Mouse (Mus musculus): Measurements from ENCODE around the gene Nav1.

The Nav1 gene

DNA sequence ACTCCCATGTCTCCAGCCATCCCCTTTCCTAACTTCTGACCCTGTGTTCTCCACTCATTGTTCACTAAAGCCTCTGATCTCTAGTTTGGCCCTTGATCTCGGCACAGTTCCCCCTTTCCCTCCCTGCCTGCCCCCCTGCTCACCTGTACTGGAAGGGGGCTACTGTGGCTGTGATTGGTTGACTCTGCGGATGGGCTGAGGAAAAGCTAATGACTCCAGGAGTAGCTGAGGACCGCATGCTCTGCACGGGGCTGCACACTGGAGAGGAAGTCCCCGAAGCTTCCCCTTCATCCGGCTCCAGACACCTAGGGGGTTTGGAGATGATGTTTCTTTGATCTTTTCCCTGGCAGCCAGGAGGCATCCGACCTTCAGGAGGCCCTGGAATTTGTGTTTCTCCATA, at the start of gene Nav1:
Nav1 (minus strand) TSS at position 277 of the 400 bp plus-strand sequence.
- no peak for DNase-seq (ENCODE audit: low spot score in 2 of 2)

DNA sequence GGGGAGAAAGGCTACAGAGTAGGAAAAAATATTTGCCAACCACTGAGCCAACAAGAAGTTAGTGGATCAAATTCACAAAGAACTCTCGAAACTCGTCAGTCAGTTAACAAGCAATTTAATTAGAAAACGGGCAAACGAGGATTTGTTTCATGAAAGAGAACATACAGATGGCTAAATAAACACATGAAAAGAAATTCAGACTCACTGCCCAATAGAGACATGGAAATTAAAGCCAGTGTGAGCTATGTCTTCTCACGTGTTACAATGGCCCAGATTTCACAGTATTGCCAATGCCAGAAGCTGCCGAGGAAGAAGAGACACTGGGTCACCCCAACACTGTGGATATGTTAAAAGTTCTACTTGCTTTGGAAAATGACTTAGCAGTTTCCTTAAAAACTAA, 46.8 kb upstream of the Nav1 start:
- DNase-seq (ENCODE audit: low spot score in 2 of 2): no peak

- no peak for DNase-seq (ENCODE audit: low spot score in 2 of 2)
Observed at GRCm38 (mm10) chr1:135645459-135646195, 38.5 kb upstream of the Nav1 start.

DNA sequence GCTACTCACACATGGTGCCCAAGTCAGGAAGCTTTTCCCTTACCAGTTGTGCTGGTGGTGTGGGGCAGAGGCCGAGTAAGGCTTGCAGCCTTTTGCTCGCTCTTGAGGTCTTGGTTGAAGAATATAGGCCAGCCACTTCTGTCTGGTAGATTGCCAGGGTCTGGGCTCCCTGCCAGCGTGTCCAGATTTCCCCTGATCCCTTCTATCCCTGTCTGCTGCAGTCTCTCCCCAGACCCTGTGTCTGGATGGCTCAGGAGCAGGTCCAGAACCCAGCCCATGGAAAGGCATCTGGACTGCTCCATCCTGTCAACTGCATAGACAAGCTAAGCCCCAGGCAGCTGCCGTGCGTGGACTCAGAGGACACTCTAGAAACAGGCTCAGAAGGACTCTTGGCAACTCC, 37.0 kb upstream of the Nav1 start:
- DNase-seq (ENCODE audit: low spot score in 2 of 2): no peak

GRCm38 (mm10) chr1:135643691-135644090, 36.6 kb upstream of the Nav1 start:
- DNase-seq (ENCODE audit: low spot score in 2 of 2): no peak

- no peak for DNase-seq (ENCODE audit: low spot score in 2 of 2)
Observed at GRCm38 (mm10) chr1:135639853-135640252, 32.8 kb upstream of the Nav1 start.

- no peak for DNase-seq (ENCODE audit: low spot score in 2 of 2)
Observed at GRCm38 (mm10) chr1:135639093-135639492, 32.0 kb upstream of the Nav1 start.

DNA sequence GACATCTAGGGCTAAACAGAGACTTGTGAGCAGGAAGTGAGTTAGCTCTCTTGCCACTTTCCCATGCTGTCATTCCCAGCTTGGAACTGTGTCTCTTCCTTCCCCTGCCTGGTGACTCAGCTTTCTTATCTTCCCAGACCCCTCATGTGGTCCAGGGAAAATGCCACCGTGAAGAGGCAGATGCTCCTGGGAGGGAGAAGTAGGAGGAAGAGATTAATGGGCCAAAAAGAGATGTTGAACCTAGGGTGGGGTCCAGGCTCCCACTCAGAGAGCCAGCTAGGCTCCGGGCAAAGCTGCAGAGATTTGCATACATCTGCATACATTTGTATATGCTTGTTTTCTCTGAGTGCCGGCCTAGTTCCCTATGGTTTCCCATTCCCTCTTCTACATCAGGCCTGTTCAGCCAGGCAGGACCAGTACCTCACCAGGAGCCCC, 30.5 kb upstream of the Nav1 start:
- DNase-seq (ENCODE audit: low spot score in 2 of 2): no peak

- DNase-seq (ENCODE audit: low spot score in 2 of 2): no peak
Observed at GRCm38 (mm10) chr1:135636111-135636511, 29.0 kb upstream of the Nav1 start.

GRCm38 (mm10) chr1:135635323-135636064, 28.4 kb upstream of the Nav1 start:
- DNase-seq (ENCODE audit: low spot score in 2 of 2): no peak

- DNase-seq (ENCODE audit: low spot score in 2 of 2): no peak
Observed at GRCm38 (mm10) chr1:135634791-135635190, 27.7 kb upstream of the Nav1 start.

DNA sequence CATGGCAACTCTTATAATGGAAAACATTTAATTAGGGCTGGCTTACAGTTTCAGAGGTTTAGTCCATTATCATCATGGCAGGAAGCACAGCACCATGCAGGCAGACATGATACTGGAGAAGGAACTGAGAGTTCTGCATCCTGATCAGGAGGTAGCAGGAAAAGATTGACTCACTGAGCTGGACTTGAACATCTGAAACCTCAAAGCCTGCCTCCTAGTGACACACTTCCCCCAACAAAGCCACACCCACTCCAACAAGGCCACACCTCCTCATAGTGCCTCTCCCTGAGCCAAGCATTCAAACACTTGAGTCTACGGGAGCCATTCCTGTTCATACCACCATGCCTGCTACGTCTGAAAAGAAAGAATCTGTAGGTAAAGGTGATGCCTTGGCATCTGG, 26.8 kb upstream of the Nav1 start:
- DNase-seq (ENCODE audit: low spot score in 2 of 2): no peak

DNA sequence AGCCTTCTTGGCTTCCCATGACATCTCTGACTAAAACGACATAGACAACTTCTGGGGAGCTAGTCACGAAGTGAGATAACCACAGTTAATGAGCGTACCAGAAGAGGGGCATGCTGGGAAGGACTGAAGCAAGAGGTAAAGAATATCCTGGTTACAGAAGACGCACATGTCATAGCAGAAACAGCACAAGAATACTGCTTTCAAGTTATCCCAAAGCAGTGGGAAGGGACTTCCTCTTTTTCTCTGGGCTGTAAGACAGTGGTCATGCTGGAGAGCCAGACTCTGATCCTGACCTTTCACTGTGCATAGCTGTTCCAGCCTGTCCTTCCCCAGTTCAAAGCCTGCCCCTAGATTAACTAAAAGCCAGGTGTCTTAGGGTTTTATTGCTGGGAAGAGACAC, 26.4 kb upstream of the Nav1 start:
- no peak for DNase-seq (ENCODE audit: low spot score in 2 of 2)

DNA sequence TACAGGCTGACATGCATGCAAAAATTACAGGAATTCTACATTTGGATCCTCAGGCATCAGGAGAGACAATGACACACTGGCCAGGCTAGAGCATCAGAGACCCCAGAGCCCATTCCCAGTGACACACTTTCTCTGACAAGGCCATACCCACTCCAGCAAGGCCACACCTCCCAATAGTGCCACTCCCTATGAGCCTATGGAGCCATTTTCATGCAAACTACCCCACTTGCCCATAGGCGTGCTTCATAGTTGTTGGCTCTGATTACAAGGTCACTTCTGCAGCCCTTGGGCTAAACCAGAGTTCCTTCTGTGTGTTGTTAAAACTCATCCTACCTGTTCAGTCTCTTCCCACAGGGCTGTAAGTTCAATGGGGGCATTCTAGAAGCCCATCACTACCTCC, 25.1 kb upstream of the Nav1 start:
- DNase-seq (ENCODE audit: low spot score in 2 of 2): no peak

GRCm38 (mm10) chr1:135631515-135631914, 24.4 kb upstream of the Nav1 start:
- peak in 1 of 2 experiments; percentile 34 for DNase-seq (ENCODE audit: low spot score in 2 of 2)

DNA sequence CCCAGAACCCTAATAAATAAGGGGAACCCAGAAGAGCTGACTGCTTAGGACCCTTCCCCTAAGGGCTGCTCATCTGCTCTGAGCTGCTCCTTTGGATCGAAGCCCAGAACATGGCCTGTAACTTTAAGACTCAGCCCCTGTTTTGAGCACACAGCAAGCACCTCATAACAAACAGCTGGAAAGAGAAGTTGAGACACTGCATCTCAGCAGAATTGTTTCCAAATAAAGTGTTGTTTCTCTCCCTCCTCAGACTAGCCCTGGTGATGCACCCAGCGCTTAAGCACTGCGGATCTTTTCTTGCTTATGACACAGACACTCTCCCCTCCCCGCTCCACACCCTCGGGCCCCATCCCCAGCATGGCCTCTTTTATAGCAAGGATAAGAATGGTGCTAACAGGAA, 22.8 kb upstream of the Nav1 start:
- no peak for DNase-seq (ENCODE audit: low spot score in 2 of 2)

GRCm38 (mm10) chr1:135626218-135626617, 19.1 kb upstream of the Nav1 start:
- DNase-seq (ENCODE audit: low spot score in 2 of 2): peak; percentile 48 to 66

- DNase-seq (ENCODE audit: low spot score in 2 of 2): no peak
Observed at GRCm38 (mm10) chr1:135625741-135626140, 18.6 kb upstream of the Nav1 start.

DNA sequence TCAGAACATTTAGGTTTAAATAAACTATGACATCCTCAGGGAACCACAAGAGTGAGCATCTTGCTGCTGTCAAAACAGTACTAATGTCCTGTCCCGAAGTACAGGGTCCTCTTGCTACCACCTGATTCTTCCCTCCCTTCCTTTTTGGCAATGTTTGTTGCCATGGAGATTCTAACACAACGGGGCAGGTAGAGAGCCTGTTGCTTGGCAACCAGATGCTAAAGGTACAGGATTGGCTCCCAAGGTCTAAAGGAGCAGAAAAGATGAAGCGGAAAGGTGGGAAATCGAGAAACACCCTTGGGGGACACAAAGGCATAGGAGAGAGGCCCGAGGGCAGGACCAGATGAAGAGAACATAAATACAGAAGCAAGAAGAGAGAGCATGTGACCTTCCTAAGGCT, 17.6 kb upstream of the Nav1 start:
- no peak for DNase-seq (ENCODE audit: low spot score in 2 of 2)

DNA sequence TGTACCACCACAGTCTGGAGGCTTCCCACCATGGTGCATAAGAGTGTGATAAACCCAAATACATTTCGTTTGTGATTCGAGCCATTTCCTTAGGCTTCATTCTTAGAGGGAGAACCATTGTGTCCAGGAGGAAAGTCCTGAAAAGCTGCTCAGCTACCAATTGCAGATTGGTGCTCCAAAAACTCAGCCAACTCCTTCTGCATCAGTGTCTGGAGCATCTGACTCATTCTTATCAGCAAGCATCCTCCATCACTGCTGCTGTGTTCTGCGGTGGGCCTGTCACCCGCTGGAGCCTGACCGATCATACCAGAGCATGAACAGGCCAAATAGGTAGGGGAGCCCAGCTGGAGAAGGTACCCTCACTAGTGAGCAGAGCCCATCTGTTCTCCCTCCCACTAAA, 16.0 kb upstream of the Nav1 start:
- no peak for DNase-seq (ENCODE audit: low spot score in 2 of 2)

- DNase-seq (ENCODE audit: low spot score in 2 of 2): no peak
Observed at GRCm38 (mm10) chr1:135621307-135621706, 14.2 kb upstream of the Nav1 start.

DNA sequence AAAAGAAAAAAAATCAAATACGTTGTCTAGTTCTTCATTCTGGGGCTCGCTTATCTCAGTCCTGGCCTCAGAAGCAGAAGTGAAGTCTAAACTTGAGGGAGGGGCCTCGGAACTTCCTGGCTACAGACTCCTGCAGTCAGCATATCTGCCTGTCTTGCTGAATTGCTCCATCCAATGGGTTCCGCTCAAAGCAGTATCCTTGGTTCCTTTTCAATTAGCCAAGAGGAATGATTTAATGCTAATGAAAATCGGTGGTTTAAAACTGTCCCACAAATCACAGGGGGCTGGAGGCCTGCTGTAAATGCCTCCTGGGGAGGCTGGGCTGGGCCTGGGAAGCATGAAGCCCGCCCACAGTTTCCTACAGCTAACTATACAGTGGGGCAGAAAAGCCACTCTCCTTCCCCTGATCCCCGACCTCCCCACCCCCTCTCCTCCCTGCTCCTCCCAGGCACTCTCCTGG, 12.9 kb upstream of the Nav1 start:
- no peak for DNase-seq (ENCODE audit: low spot score in 2 of 2)

GRCm38 (mm10) chr1:135619130-135619529, 12.0 kb upstream of the Nav1 start:
- DNase-seq (ENCODE audit: low spot score in 2 of 2): no peak

Measured in right cerebral cortex, adult 2 months (tissue).